Mouse (Mus musculus): ENCODE measurements around the gene Ptprk.

DNA sequence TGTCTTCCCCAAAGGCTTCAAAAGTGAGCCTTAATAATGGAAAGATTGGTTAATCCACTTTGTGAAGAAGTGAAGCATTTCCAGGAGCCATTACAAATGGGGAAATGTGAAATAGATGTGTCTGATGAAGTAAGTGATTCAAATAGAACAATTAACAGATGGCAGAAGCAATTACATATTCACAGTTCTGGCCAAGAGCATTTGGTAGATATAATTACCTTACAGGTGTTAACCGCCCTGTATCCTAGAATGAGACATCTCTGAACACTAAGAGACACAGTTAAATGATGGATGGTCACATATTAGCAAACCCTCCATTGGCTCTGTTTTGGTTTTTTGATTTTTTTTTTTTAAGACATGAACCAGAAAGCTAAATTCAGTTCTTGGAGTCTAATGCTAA lies 361.5 kb downstream of the Ptprk start:
- TF ChIP-seq CTCF (IDR thresholded peaks at IDR 0.05; ENCODE audit: low read depth, low read length) (no peak), GATA1 (IDR thresholded peaks at IDR 0.05; ENCODE audit: borderline replicate concordance, low read length) (no peak), POLR2AphosphoS5 (IDR thresholded peaks at IDR 0.05; ENCODE audit: insufficient replicate concordance, low read depth, low read length) (no peak), TAL1 (conservative IDR thresholded peaks at IDR 0.05; ENCODE audit: low read depth, low read length) (no peak)
